In genomic region chrX:13458766-13459165, GRCm38 (mm10) we compare ENCODE assay signal across 17 mouse cellular contexts. TPM values are rescaled to one million over a fixed set of nuclear protein-coding genes. Genes with fewer than 3 reads are reported as not detected.
"Had no signal": no experiment of that assay in that cellular context is flagged by ENCODE, and none has a peak within 500 bp of the region (broad histone marks: within the 10 kb centered on the region; RNA-seq: fewer than 3 reads in every experiment).

No protein-coding gene starts in this region.

- H3K27me3 ChIP-seq: liver, embryonic 15.5 days; midbrain, embryonic 15.5 days had no signal

- H3K36me3 ChIP-seq: kidney, embryonic 15.5 days; limb, embryonic 10.5 days; liver, embryonic 15.5 days; midbrain, embryonic 15.5 days; neural tube, embryonic 13.5 days had no signal

- DNase-seq: kidney, adult 2 months; kidney, postnatal 14 days; lung, embryonic 14.5 days; lung, postnatal 14 days; retina, postnatal 1 day; right cerebral cortex, postnatal 14 days had no signal

- H3K9ac ChIP-seq: kidney, embryonic 15.5 days; liver, embryonic 15.5 days; lung, embryonic 14.5 days; midbrain, embryonic 15.5 days; neural tube, embryonic 13.5 days had no signal

- H3K9me3 ChIP-seq: kidney, embryonic 15.5 days; limb, embryonic 10.5 days; liver, embryonic 15.5 days; midbrain, embryonic 15.5 days; neural tube, embryonic 13.5 days had no signal

- H3K4me1 ChIP-seq: kidney, embryonic 15.5 days; limb, embryonic 10.5 days had no signal

- ATAC-seq: intestine, embryonic 16.5 days; midbrain, embryonic 15.5 days had no signal

- H3K27ac ChIP-seq: kidney, embryonic 15.5 days; limb, embryonic 10.5 days; liver, embryonic 15.5 days; macrophage; midbrain, embryonic 15.5 days; neural tube, embryonic 13.5 days; stomach, postnatal 0 days had no signal

- H3K4me3 ChIP-seq: kidney, embryonic 15.5 days; limb, embryonic 10.5 days; liver, embryonic 15.5 days; megakaryocyte, embryonic 14.5 days; midbrain, embryonic 15.5 days; neural tube, embryonic 13.5 days had no signal

- H3K4me2 ChIP-seq: kidney, embryonic 15.5 days; liver, embryonic 11.5 days; liver, embryonic 15.5 days; lung, embryonic 14.5 days; midbrain, embryonic 11.5 days; midbrain, embryonic 15.5 days; neural tube, embryonic 13.5 days had no signal

RNA-seq across cellular contexts. Expression of gene Nyx, which starts 7.1 kb away (rescaled TPM):
- polyA plus RNA-seq: liver, embryonic 11.5 days; liver, embryonic 15.5 days; macrophage had no signal
